Mouse (Mus musculus) lung, postnatal 0 days (tissue): ENCODE measurements around the gene Pkdcc.

Source experiments
- CTCF ChIP-seq: IDR thresholded peaks from 2 replicates; pipeline ENCODE4 v1.5.1; 2016; ENCODE audit warnings: antibody characterized with exemption, mild to moderate bottlenecking
- EP300 ChIP-seq: IDR thresholded peaks from 2 replicates; pipeline ENCODE4 v1.6.1; 2016; ENCODE audit warnings: antibody characterized with exemption, mild to moderate bottlenecking, control low read depth

DNA sequence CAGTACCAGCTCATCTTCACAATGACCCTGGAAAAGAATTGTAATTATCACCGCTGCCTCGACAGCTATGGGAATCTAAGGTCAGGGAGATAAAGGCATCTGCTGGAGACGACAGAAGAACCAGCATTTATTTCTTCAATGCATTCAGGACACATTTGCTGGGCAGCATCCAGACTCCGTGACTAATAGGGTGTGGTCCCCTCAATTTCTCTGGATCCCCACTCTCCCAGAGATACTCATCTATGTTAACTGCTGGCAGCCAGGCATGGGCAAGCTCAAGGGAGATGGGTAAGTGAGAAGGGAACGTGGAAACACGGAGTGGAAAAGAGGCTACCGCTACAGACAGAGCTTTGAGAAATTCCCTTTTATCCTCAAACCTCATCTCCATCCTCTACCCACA is 34.0 kb upstream of the Pkdcc start:
- TF ChIP-seq CTCF (no peak), EP300 (no peak)
